Mouse (Mus musculus) myocyte (in vitro differentiated cells): ENCODE measurements at regions not wholly inside any gene's neighbourhood (a gene's known extent, or its start where the extent isn't known, plus 50 kb on each side); places are given as distances from the start of the nearest gene placed in this dataset.

Experiments used
- CEBPB ChIP-seq: IDR thresholded peaks from 2 replicates; pipeline ENCODE4 v1.6.1; 2011; ENCODE audit warnings: mild to moderate bottlenecking, moderate library complexity; ENCODE audit not compliant: poor library complexity, insufficient read depth, severe bottlenecking
- E2F4 ChIP-seq: IDR thresholded peaks from one replicate; pipeline ENCODE4 v1.6.1; 2011; ENCODE audit warnings: mild to moderate bottlenecking, control low read depth, moderate library complexity; ENCODE audit not compliant: insufficient read depth
- MAX ChIP-seq: IDR thresholded peaks from one replicate; pipeline ENCODE4 v1.6.1; 2011; ENCODE audit warnings: low read depth, mild to moderate bottlenecking, control low read depth
- MYOD1 ChIP-seq, 3 experiments: IDR thresholded peaks; one replicate each; pipeline ENCODE4 v1.6.1; 2011; ENCODE audit warnings: control low read depth in 2 of 3, low read depth in 2 of 3, mild to moderate bottlenecking in 2 of 3, moderate library complexity in 1 of 3; ENCODE audit not compliant: insufficient read length in 2 of 3, control insufficient read depth in 1 of 3
- MYOG ChIP-seq, 3 experiments: IDR thresholded peaks; one replicate each; pipeline ENCODE4 v1.6.1; 2011; ENCODE audit warnings: control low read depth in 2 of 3, low read depth in 2 of 3, mild to moderate bottlenecking in 2 of 3; ENCODE audit not compliant: insufficient read length in 2 of 3, control insufficient read depth in 1 of 3, insufficient read depth in 1 of 3
- POLR2A ChIP-seq: IDR thresholded peaks from one replicate; pipeline ENCODE4 v1.6.1; 2011; ENCODE audit warnings: low read depth, mild to moderate bottlenecking, control low read depth, moderate library complexity; ENCODE audit not compliant: insufficient read length
- POLR2AphosphoS2 ChIP-seq: IDR thresholded peaks from one replicate; pipeline ENCODE4 v1.6.1; 2011; ENCODE audit warnings: low read depth, control low read depth; ENCODE audit not compliant: insufficient read length
- REST ChIP-seq: IDR thresholded peaks from one replicate; pipeline ENCODE4 v1.6.1; 2011; ENCODE audit warnings: mild to moderate bottlenecking, control low read depth, moderate library complexity; ENCODE audit not compliant: insufficient read depth, insufficient read length
- SRF ChIP-seq: IDR thresholded peaks from one replicate; pipeline ENCODE4 v1.6.1; 2011; ENCODE audit warnings: low read depth; ENCODE audit not compliant: control insufficient read depth, insufficient read length
- TCF12 ChIP-seq: IDR thresholded peaks from one replicate; pipeline ENCODE4 v1.6.1; 2011; ENCODE audit warnings: mild to moderate bottlenecking, control low read depth; ENCODE audit not compliant: poor library complexity, insufficient read depth, severe bottlenecking
- TCF3 ChIP-seq: IDR thresholded peaks from one replicate; pipeline ENCODE4 v1.6.1; 2011; ENCODE audit warnings: low read depth, control low read depth; ENCODE audit not compliant: insufficient read length
- USF1 ChIP-seq: IDR thresholded peaks from one replicate; pipeline ENCODE4 v1.6.1; 2011; ENCODE audit warnings: low read depth, mild to moderate bottlenecking, control low read depth, moderate library complexity

DNA sequence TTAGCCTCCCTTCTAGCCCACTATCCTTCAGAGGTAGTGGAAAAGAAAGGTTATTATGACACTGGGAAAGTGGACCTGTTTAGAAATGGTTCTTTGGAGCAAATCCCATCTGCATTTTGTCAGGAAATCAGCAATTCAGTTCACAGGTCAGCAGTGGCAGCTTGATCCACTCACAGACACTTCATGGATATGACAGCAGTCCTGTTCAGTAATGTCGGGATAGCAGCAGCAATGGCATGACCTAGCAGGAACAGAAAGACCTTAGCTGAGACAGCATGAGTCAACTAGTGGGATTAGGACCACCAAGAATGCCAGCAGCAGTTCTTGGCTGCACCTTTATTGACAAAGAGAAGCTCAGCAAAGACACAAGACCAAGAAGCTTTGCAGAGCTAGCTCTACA lies 365.8 kb upstream of the Tmem132c start:
- TF ChIP-seq POLR2A (no peak), TCF12 (no peak), E2F4 (no peak), USF1 (no peak), MAX (no peak), CEBPB (no peak), MYOG (IDR thresholded peaks at IDR 0.05; ENCODE audit: control insufficient read depth in 1 of 3, insufficient read depth in 1 of 3, insufficient read length in 2 of 3, low read depth in 2 of 3) (no peak), MYOD1 (IDR thresholded peaks at IDR 0.05; ENCODE audit: control insufficient read depth in 1 of 3, insufficient read length in 2 of 3, low read depth in 2 of 3) (no peak), REST (no peak), SRF (no peak), POLR2AphosphoS2 (no peak), TCF3 (no peak)
